ENCODE assay signal across 8 mouse cellular contexts in genomic region chr3:78901838-78902484, GRCm38 (mm10).
A peak's percentile ranks its signal among the peaks of the same experiment; 100 is the strongest.
DNase-seq lines count a peak whose midpoint lies in the region; ATAC-seq and TF ChIP-seq lines count a peak whose summit lies in the region.

No protein-coding gene starts in this region.

- no peaks in the 10 kb centered on the region for H3K9me3 ChIP-seq in hindbrain, embryonic 12.5 days (replicated peaks)
- H3K9me3 ChIP-seq in limb, embryonic 14.5 days (ENCODE audit: control insufficient read depth, low read length): no peaks in the 10 kb centered on the region

- H3K4me2 ChIP-seq in hindbrain, embryonic 12.5 days (replicated peaks): no peak overlapping the region
- H3K4me2 ChIP-seq in limb, embryonic 14.5 days (replicated peaks; ENCODE audit: low read depth, low read length, severe bottlenecking): no peak overlapping the region

- H3K4me3 ChIP-seq in gastrocnemius, adult 2 months: no peak overlapping the region; the same call in 1 of the 2 replicates
- H3K4me3 ChIP-seq in hindbrain, embryonic 12.5 days: no peak overlapping the region
- H3K4me3 ChIP-seq in limb, embryonic 14.5 days (replicated peaks; ENCODE audit: low read length): no peak overlapping the region

- H3K27ac ChIP-seq in gastrocnemius, adult 2 months: no peak overlapping the region
- H3K27ac ChIP-seq in hindbrain, embryonic 12.5 days: peak overlapping the region; percentile 44; the same call in 1 of the 2 replicates
- H3K27ac ChIP-seq in limb, embryonic 14.5 days (replicated peaks; ENCODE audit: low read depth, low read length): no peak overlapping the region

- peak; percentile 10 for DNase-seq in cerebellum, adult 11-12 months
- DNase-seq in brain, embryonic 14.5 days (ENCODE audit: low read depth): peak; percentile 85
- DNase-seq in gastrocnemius, adult 2 months: peak; percentile 45
- no peak for DNase-seq in limb, embryonic 14.5 days (ENCODE audit: low spot score)
- no peak for DNase-seq in thymus, adult 18-20 months
- no peak for DNase-seq in embryo, embryonic 10 days (ENCODE audit: low spot score)

- no peak for TF ChIP-seq CTCF in brain, embryonic 14.5 days (IDR thresholded peaks at IDR 0.05; ENCODE audit: borderline replicate concordance, extremely low read depth, insufficient read depth, insufficient read length)
- TF ChIP-seq CTCF in gastrocnemius, adult 2 months (IDR thresholded peaks at IDR 0.05): no peak

- no peak overlapping the region for H3K9ac ChIP-seq in hindbrain, embryonic 12.5 days
- no peak overlapping the region for H3K9ac ChIP-seq in limb, embryonic 14.5 days (ENCODE audit: low read depth, low read length, severe bottlenecking)

- ATAC-seq in cerebellum, adult (ENCODE audit: insufficient number of reproducible peaks, low FRiP score, low TSS enrichment): no peak
- ATAC-seq in hindbrain, embryonic 12.5 days (ENCODE audit: low FRiP score): peak; percentile 67
- ATAC-seq in limb, embryonic 14.5 days (ENCODE audit: low FRiP score, low read depth): peak; percentile 64; the same call in 1 of the 2 replicates

- H3K27me3 ChIP-seq in hindbrain, embryonic 12.5 days: no peaks in the 10 kb centered on the region
- no peaks in the 10 kb centered on the region for H3K27me3 ChIP-seq in limb, embryonic 14.5 days (ENCODE audit: control insufficient read depth, insufficient read depth, low read length)

- intact Hi-C loops in gastrocnemius, adult 2 months (cut with DNase I): no loop called here

- no peak for TF ChIP-seq POLR2A in brain, embryonic 14.5 days (IDR thresholded peaks at IDR 0.05; ENCODE audit: borderline replicate concordance, extremely low read depth, insufficient read depth, insufficient read length, poor library complexity, severe bottlenecking)
- no peak for TF ChIP-seq POLR2A in limb, embryonic 14.5 days (IDR thresholded peaks at IDR 0.05; ENCODE audit: borderline replicate concordance, extremely low read depth, insufficient read depth, insufficient read length)

- WGBS in hindbrain, embryonic 12.5 days: 38% methylated on average over 4 of the region's 4 CpGs
- 44% methylated on average over 4 of the region's 4 CpGs for WGBS in limb, embryonic 14.5 days

- H3K36me3 ChIP-seq in hindbrain, embryonic 12.5 days: no peaks in the 10 kb centered on the region
- no peaks in the 10 kb centered on the region for H3K36me3 ChIP-seq in limb, embryonic 14.5 days (ENCODE audit: control insufficient read depth, insufficient read depth, low read length)

- H3K4me1 ChIP-seq in hindbrain, embryonic 12.5 days: peaks cover 16% of the 10 kb centered on the region
- H3K4me1 ChIP-seq in limb, embryonic 14.5 days (ENCODE audit: control insufficient read depth, insufficient read depth, low read length): peaks cover 7% of the 10 kb centered on the region; the same call in 1 of the 2 replicates

Comparison
In these comparisons a context has a peak if more than half of its experiments do, and no peak if none do; other contexts are left out.
1. DNase-seq: peak in cerebellum, adult 11-12 months (single experiment), brain, embryonic 14.5 days (single experiment) and gastrocnemius, adult 2 months (single experiment); none in limb, embryonic 14.5 days (single experiment), thymus, adult 18-20 months (0 of 2) and embryo, embryonic 10 days (single experiment).